Mouse (Mus musculus) heart, adult 2 months (tissue): Measurements from ENCODE around the gene Pon3.

ENCODE experiments used
- CTCF ChIP-seq: fragments of 200-600 bp; IDR thresholded peaks from 2 replicates; pipeline ENCODE4 v1.8.1; 2022; ENCODE audit warnings: antibody characterized with exemption, mild to moderate bottlenecking, moderate library complexity
- EP300 ChIP-seq: fragments of 200-500 bp; IDR thresholded peaks from 2 replicates; pipeline ENCODE4 v1.6.1; 2011; ENCODE audit warnings: low read depth, low read length, control low read depth; ENCODE audit not compliant: insufficient read depth
- POLR2A ChIP-seq: fragments of 200-500 bp; IDR thresholded peaks from 2 replicates; pipeline ENCODE4 v1.6.1; 2011; ENCODE audit warnings: mild to moderate bottlenecking, low read depth, low read length, control low read depth; ENCODE audit not compliant: insufficient read depth

DNA sequence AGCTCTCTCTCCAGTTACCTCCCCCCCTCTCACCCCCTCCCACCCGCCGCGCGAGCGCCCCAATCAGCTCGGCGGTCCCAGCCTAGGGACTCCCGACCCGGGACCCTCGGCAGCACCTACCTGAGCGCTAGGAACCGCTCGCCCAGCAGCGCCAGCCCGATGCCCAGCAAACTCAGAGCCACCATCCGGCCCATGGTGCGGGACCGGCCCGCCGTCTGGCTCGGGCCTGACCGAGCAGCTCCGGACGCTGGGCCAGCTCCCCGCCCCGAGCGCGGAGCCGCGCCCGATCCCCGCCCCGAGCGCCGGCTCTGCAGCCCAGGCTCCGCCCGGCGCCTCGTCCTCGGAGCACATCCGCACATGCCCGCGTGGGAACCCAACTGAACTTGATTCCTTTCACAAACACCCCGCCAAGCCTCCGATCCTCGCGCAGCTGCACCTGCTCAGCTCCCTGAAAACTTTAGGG, 42.0 kb upstream of the Pon3 start, which contains the start of gene Pon2:
- TF ChIP-seq CTCF (peak; percentile 29), EP300 (no peak), POLR2A (peak; percentile 65; the same call in 1 of the 2 replicates)
